Mouse (Mus musculus): ENCODE results near the gene Chga.
A peak's percentile ranks its signal among the peaks of the same experiment; 100 is the strongest.

Chga gene

GRCm38 (mm10) chr12:102599801-102600200 lies 45.0 kb downstream of the Chga start:
- ATAC-seq (ENCODE audit: low TSS enrichment) = no peak

- no peak for ATAC-seq (ENCODE audit: low TSS enrichment)
Measured at GRCm38 (mm10) chr12:102600345-102600744, 45.6 kb downstream of the Chga start.

- no peak for ATAC-seq (ENCODE audit: low TSS enrichment)
Measured at GRCm38 (mm10) chr12:102601847-102602246, 47.1 kb downstream of the Chga start.

GRCm38 (mm10) chr12:102602255-102603041 lies 47.7 kb downstream of the Chga start:
- peak; percentile 38; the same call in 1 of the 2 replicates for ATAC-seq (ENCODE audit: low TSS enrichment)

GRCm38 (mm10) chr12:102605607-102606006 lies 50.8 kb downstream of the Chga start:
- no peak for ATAC-seq (ENCODE audit: low TSS enrichment)

- no peak for ATAC-seq (ENCODE audit: low TSS enrichment)
Measured at GRCm38 (mm10) chr12:102607066-102607465, 52.3 kb downstream of the Chga start.

- no peak for ATAC-seq (ENCODE audit: low TSS enrichment)
Measured at GRCm38 (mm10) chr12:102607808-102608517, 53.2 kb downstream of the Chga start.

- no peak for ATAC-seq (ENCODE audit: low TSS enrichment)
Measured at GRCm38 (mm10) chr12:102610927-102611326, 56.2 kb downstream of the Chga start.

- ATAC-seq (ENCODE audit: low TSS enrichment) = no peak
Measured at GRCm38 (mm10) chr12:102612431-102612830, 57.7 kb downstream of the Chga start.

- ATAC-seq (ENCODE audit: low TSS enrichment) = no peak
Measured at GRCm38 (mm10) chr12:102613411-102613810, 58.6 kb downstream of the Chga start.

Measured in frontal cortex, adult (tissue).